Mouse (Mus musculus) liver, adult 2 months (tissue): ENCODE results near the gene Slc24a1. TPM values are rescaled to one million over a fixed set of nuclear protein-coding genes. Genes with fewer than 3 reads are reported as not detected.

Source experiments
- DNase-seq: peaks from one replicate; pipeline ENCODE4 v3.0.0-alpha.2; 2011; ENCODE audit warnings: low read depth, low spot score; ENCODE audit errors: extremely low read depth
- H3K27ac ChIP-seq: fragments of 200-500 bp; replicated peaks from 2 replicates; pipeline ENCODE4 v1.5.1; 2012; ENCODE audit warnings: low read depth, mild to moderate bottlenecking, control low read depth, inconsistent platforms, low read length; ENCODE audit not compliant: insufficient read depth
- H3K27me3 ChIP-seq: fragments of 200-500 bp; 2 replicates; pipeline ENCODE4 v1.6.1; 2012; ENCODE audit warnings: mild to moderate bottlenecking, moderate library complexity, low read length, inconsistent platforms; ENCODE audit not compliant: control insufficient read depth, insufficient read depth
- H3K36me3 ChIP-seq: fragments of 200-500 bp; 2 replicates; pipeline ENCODE4 v1.6.1; 2012; ENCODE audit warnings: low read length, inconsistent platforms; ENCODE audit not compliant: control insufficient read depth, insufficient read depth
- H3K4me1 ChIP-seq: fragments of 200-500 bp; 2 replicates; pipeline ENCODE4 v1.6.1; 2011; ENCODE audit warnings: low read length; ENCODE audit not compliant: control insufficient read depth, insufficient read depth
- H3K4me3 ChIP-seq: fragments of 200-500 bp; 2 replicates; pipeline ENCODE4 v1.5.1; 2011; ENCODE audit warnings: low read depth, mild to moderate bottlenecking, control low read depth, low read length, moderate library complexity; ENCODE audit not compliant: insufficient read depth
- H3K79me2 ChIP-seq: fragments of 200-500 bp; 2 replicates; pipeline ENCODE4 v1.6.1; 2012; ENCODE audit warnings: inconsistent platforms, mild to moderate bottlenecking, low read length, moderate library complexity; ENCODE audit not compliant: control insufficient read depth, insufficient read depth
- H3K9ac ChIP-seq: fragments of 200-500 bp; 2 replicates; pipeline ENCODE4 v1.6.1; 2012; ENCODE audit warnings: low read depth, mild to moderate bottlenecking, control low read depth, inconsistent platforms, low read length
- CTCF ChIP-seq: fragments of 200-500 bp; IDR thresholded peaks from 2 replicates; pipeline ENCODE4 v1.5.1; 2011; ENCODE audit warnings: low read depth, low read length, control low read depth
- POLR2A ChIP-seq: fragments of 200-500 bp; IDR thresholded peaks from 2 replicates; pipeline ENCODE4 v1.6.1; 2011; ENCODE audit warnings: low read length, control low read depth; ENCODE audit not compliant: insufficient read depth; ENCODE audit errors: extremely low read depth
- WGBS: fragments of 180-500 bp; shearing (Covaris S2); methylation state at CpG from one replicate; pipeline ENCODE4 v1.1.7; 2018; 5-methylcytosine and 5-hydroxymethylcytosine counted together
- polyA plus RNA-seq: library from polyadenylated mRNA; depleted of rRNA; stranded (reverse); fragments of >200 nt; gene quantifications from 2 replicates; pipeline ENCODE4 v1.2.3, GENCODE M21; 2012
- total RNA-seq: library from RNA; depleted of rRNA; stranded (reverse); fragments of >200 nt; gene quantifications from 2 replicates; pipeline ENCODE4 v1.2.3, GENCODE M21; 2014

Slc24a1 gene
- total and polyA plus RNA-seq, 2 experiments = not detected

- TF ChIP-seq POLR2A = no peak
- peak; percentile 60 for TF ChIP-seq CTCF
- Histone ChIP-seq H3K27ac (no peak overlapping the region), H3K27me3 (no peaks in the 10 kb centered on the region), H3K4me1 (peaks cover 4% of the 10 kb centered on the region), H3K9ac (no peak overlapping the region), H3K36me3 (no peaks in the 10 kb centered on the region), H3K4me3 (no peak overlapping the region), H3K79me2 (no peaks in the 10 kb centered on the region)
- DNase-seq = peak; percentile 49
- WGBS = 5% methylated on average over 6 of the region's 6 CpGs
Observed at GRCm38 (mm10) chr9:64936508-64936907, 14.9 kb downstream of the Slc24a1 start.

- Histone ChIP-seq H3K9ac (no peak overlapping the region), H3K4me1 (peaks cover 4% of the 10 kb centered on the region), H3K27ac (peak overlapping the region; percentile 78), H3K79me2 (no peaks in the 10 kb centered on the region), H3K27me3 (no peaks in the 10 kb centered on the region), H3K4me3 (peak overlapping the region; percentile 11; the same call in 1 of the 2 replicates), H3K36me3 (no peaks in the 10 kb centered on the region)
- peak; percentile 98 for DNase-seq
- 13% methylated on average over 15 of the region's 15 CpGs for WGBS
- no peak for TF ChIP-seq CTCF
- TF ChIP-seq POLR2A = no peak
Observed at GRCm38 (mm10) chr9:64934015-64934754, 17.2 kb downstream of the Slc24a1 start.

- no peak for TF ChIP-seq CTCF
- no peak for TF ChIP-seq POLR2A
- no peak overlapping the region for H3K4me3 ChIP-seq
- 67% methylated on average over 7 of the region's 7 CpGs for WGBS
- H3K36me3 ChIP-seq = no peaks in the 10 kb centered on the region
- H3K27me3 ChIP-seq = no peaks in the 10 kb centered on the region
- H3K79me2 ChIP-seq = no peaks in the 10 kb centered on the region
- no peak overlapping the region for H3K9ac ChIP-seq
- no peak for DNase-seq
- H3K4me1 ChIP-seq = peaks cover 4% of the 10 kb centered on the region
- H3K27ac ChIP-seq = no peak overlapping the region
Observed at GRCm38 (mm10) chr9:64931751-64932610, 19.4 kb downstream of the Slc24a1 start.

- H3K79me2 ChIP-seq = no peaks in the 10 kb centered on the region
- no peak overlapping the region for H3K4me3 ChIP-seq
- H3K9ac ChIP-seq = no peak overlapping the region
- no peaks in the 10 kb centered on the region for H3K36me3 ChIP-seq
- peaks cover 4% of the 10 kb centered on the region for H3K4me1 ChIP-seq
- H3K27ac ChIP-seq = no peak overlapping the region
- TF ChIP-seq CTCF (no peak), POLR2A (no peak)
- 83% methylated on average over 4 of the region's 4 CpGs for WGBS
- DNase-seq = no peak
- H3K27me3 ChIP-seq = no peaks in the 10 kb centered on the region
Observed at GRCm38 (mm10) chr9:64930256-64930655, 21.2 kb downstream of the Slc24a1 start.

- TF ChIP-seq CTCF (no peak), POLR2A (no peak)
Observed at GRCm38 (mm10) chr9:64926201-64926991, 25.0 kb downstream of the Slc24a1 start.

More at GRCm38 (mm10) chr9:64926201-64926991, 25.0 kb downstream of the Slc24a1 start:
- Histone ChIP-seq H3K36me3 (peaks cover under 1% of the 10 kb centered on the region; the same call in 1 of the 2 replicates), H3K79me2 (no peaks in the 10 kb centered on the region), H3K27me3 (no peaks in the 10 kb centered on the region), H3K27ac (no peak overlapping the region), H3K9ac (no peak overlapping the region), H3K4me1 (no peaks in the 10 kb centered on the region), H3K4me3 (no peak overlapping the region)
- peak; percentile 20 for DNase-seq
- 48% methylated on average over 8 of the region's 8 CpGs for WGBS
